32 mouse cellular contexts compared by ENCODE assay signal in the genomic region with DNA sequence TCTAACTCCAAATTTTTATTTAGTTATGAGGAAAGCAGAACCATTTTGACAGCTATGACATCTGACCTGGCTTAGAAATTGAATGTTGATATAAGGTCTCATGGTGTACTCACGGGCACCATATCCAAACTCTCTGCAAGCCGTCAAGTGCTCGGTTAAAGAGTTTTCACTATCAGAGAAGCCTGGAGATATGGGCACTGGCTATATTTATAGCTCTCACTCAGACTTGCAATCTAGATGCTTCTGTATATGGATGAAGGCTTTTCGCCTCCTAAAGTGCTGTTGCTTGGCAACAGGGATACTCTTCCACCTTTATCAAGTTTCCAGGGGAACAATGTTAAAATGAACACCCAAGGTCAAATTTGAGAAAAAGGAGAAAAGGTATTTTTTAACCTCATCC. TPM values are rescaled to one million over a fixed set of nuclear protein-coding genes. Genes with fewer than 3 reads are reported as not detected.
A peak's percentile ranks its signal among the peaks of the same experiment; 100 is the strongest.
DNase-seq lines count a peak whose midpoint lies in the region; ATAC-seq and TF ChIP-seq lines count a peak whose summit lies in the region.
"Had no signal": no experiment of that assay in that cellular context is flagged by ENCODE, and none has a peak within 500 bp of the region (broad histone marks: within the 10 kb centered on the region; RNA-seq: fewer than 3 reads in every experiment).

No protein-coding gene starts in this region.

- no peaks in the 10 kb centered on the region for H3K79me2 ChIP-seq in heart, adult 2 months (replicated peaks; ENCODE audit: control insufficient read depth, insufficient read depth, low read length)

- H3K27me3 ChIP-seq in heart, embryonic 10.5 days (ENCODE audit: insufficient read depth, poor library complexity, severe bottlenecking), result no peaks in the 10 kb centered on the region
- no peaks in the 10 kb centered on the region for H3K27me3 ChIP-seq in heart, embryonic 13.5 days (replicated peaks)
- no peaks in the 10 kb centered on the region for H3K27me3 ChIP-seq in heart, adult 2 months (ENCODE audit: control insufficient read depth, insufficient read depth, low read length)
- no peaks in the 10 kb centered on the region for H3K27me3 ChIP-seq in heart, embryonic 16.5 days (ENCODE audit: control insufficient read depth, insufficient read depth, low read length)
- no peaks in the 10 kb centered on the region for H3K27me3 ChIP-seq in heart, postnatal 0 days (ENCODE audit: control insufficient read depth, insufficient read depth, low read length)
- H3K27me3 ChIP-seq: embryonic facial prominence, embryonic 12.5 days; embryonic facial prominence, embryonic 15.5 days; forebrain, embryonic 15.5 days; hindbrain, embryonic 13.5 days; intestine, embryonic 15.5 days; kidney, embryonic 15.5 days had no signal

- no peak overlapping the region for H3K4me2 ChIP-seq in heart, embryonic 13.5 days
- H3K4me2 ChIP-seq in heart, embryonic 16.5 days (ENCODE audit: low read depth, low read length), result no peak overlapping the region
- no peak overlapping the region for H3K4me2 ChIP-seq in heart, postnatal 0 days (ENCODE audit: low read depth, low read length)
- H3K4me2 ChIP-seq: embryonic facial prominence, embryonic 12.5 days; embryonic facial prominence, embryonic 15.5 days; forebrain, embryonic 15.5 days; hindbrain, embryonic 13.5 days; intestine, embryonic 15.5 days; kidney, embryonic 15.5 days had no signal

- peak overlapping the region; percentile 70; the same call in 1 of the 2 replicates for H3K27ac ChIP-seq in heart, embryonic 10.5 days
- H3K27ac ChIP-seq in heart, embryonic 13.5 days (replicated peaks), result peak overlapping the region; percentile 78
- no peak overlapping the region for H3K27ac ChIP-seq in heart, adult 2 months
- H3K27ac ChIP-seq in heart, embryonic 16.5 days (ENCODE audit: low read length), result peak overlapping the region; percentile 87
- no peak overlapping the region for H3K27ac ChIP-seq in heart, postnatal 0 days (ENCODE audit: low read depth)
- H3K27ac ChIP-seq: embryonic facial prominence, embryonic 12.5 days; embryonic facial prominence, embryonic 15.5 days; forebrain, embryonic 15.5 days; hindbrain, embryonic 10.5 days; hindbrain, embryonic 13.5 days; intestine, embryonic 15.5 days; kidney, embryonic 15.5 days had no signal

- DNase-seq in heart, embryonic 10.5 days (ENCODE audit: low spot score), result no peak
- DNase-seq in heart, adult 8-10 months (ENCODE audit: low spot score), result no peak
- no peak for DNase-seq in heart, adult 2 months
- no peak for DNase-seq in heart, adult 18-20 months
- DNase-seq in heart, postnatal 0 days (ENCODE audit: low spot score), result no peak
- no peak for DNase-seq in cerebellum, postnatal 10 days
- DNase-seq: adrenal gland, adult 8-10 months; adrenal gland, postnatal 25 days; cerebellum, adult 18-20 months; cerebellum, adult 9-10 months; cerebellum, postnatal 25 days; gastrocnemius, postnatal 10 days; gastrocnemius, postnatal 36 days; kidney, adult 11 months; kidney, adult 8-10 months had no signal

- peaks cover 4% of the 10 kb centered on the region; the same call in 1 of the 2 replicates for H3K4me1 ChIP-seq in heart, embryonic 10.5 days
- peaks cover 10% of the 10 kb centered on the region; the same call in 1 of the 2 replicates for H3K4me1 ChIP-seq in heart, embryonic 13.5 days
- H3K4me1 ChIP-seq in heart, adult 2 months (ENCODE audit: control insufficient read depth, insufficient read depth, low read length), result peaks cover 1% of the 10 kb centered on the region; the same call in 1 of the 2 replicates
- H3K4me1 ChIP-seq in heart, embryonic 16.5 days (ENCODE audit: control insufficient read depth, insufficient read depth, low read length), result peaks cover 6% of the 10 kb centered on the region
- peaks cover 8% of the 10 kb centered on the region; the same call in 1 of the 2 replicates for H3K4me1 ChIP-seq in heart, postnatal 0 days (ENCODE audit: control insufficient read depth, insufficient read depth)
- H3K4me1 ChIP-seq: embryonic facial prominence, embryonic 12.5 days; embryonic facial prominence, embryonic 15.5 days; forebrain, embryonic 15.5 days; hindbrain, embryonic 10.5 days; hindbrain, embryonic 13.5 days; intestine, embryonic 15.5 days; kidney, embryonic 15.5 days had no signal

- no peak for TF ChIP-seq EP300 in heart, adult 2 months (IDR thresholded peaks at IDR 0.05; ENCODE audit: insufficient read depth, low read depth, low read length)
- TF ChIP-seq EP300 in heart, postnatal 0 days (IDR thresholded peaks at IDR 0.05; ENCODE audit: low read depth), result no peak

- TF ChIP-seq POLR2A in heart, adult 2 months (IDR thresholded peaks at IDR 0.05; ENCODE audit: insufficient read depth, low read depth, low read length), result no peak

- WGBS in heart, embryonic 10.5 days, result 33% methylated on average over 4 of the region's 4 CpGs
- WGBS in heart, embryonic 13.5 days, result 17% methylated on average over 4 of the region's 4 CpGs
- WGBS in heart, adult 2 months, result 39% methylated on average over 4 of the region's 4 CpGs
- 20% methylated on average over 4 of the region's 4 CpGs for WGBS in heart, embryonic 16.5 days
- 19% methylated on average over 4 of the region's 4 CpGs for WGBS in heart, postnatal 0 days

- ATAC-seq in heart, embryonic 13.5 days (ENCODE audit: extremely low read depth, insufficient number of reproducible peaks, low FRiP score, low TSS enrichment), result no peak
- ATAC-seq in heart, embryonic 16.5 days (replicated peaks; ENCODE audit: extremely low read depth, insufficient read depth, low FRiP score), result peak; percentile 85
- peak; percentile 64 for ATAC-seq in heart, postnatal 0 days (ENCODE audit: insufficient read depth, low read depth)
- ATAC-seq: CD4-positive, CD25-positive, alpha-beta regulatory T cell, adult 4 months; forebrain, embryonic 15.5 days; hindbrain, embryonic 16.5 days; intestine, embryonic 15.5 days had no signal

- intact Hi-C loops in heart, adult 2 months (cut with DNase I), result no loop called here

- H3K9ac ChIP-seq in heart, embryonic 13.5 days, result no peak overlapping the region
- no peak overlapping the region for H3K9ac ChIP-seq in heart, adult 2 months (ENCODE audit: low read depth, low read length)
- H3K9ac ChIP-seq in heart, embryonic 16.5 days (ENCODE audit: low read length), result no peak overlapping the region
- H3K9ac ChIP-seq in heart, postnatal 0 days (replicated peaks; ENCODE audit: low read depth, low read length), result no peak overlapping the region
- H3K9ac ChIP-seq: embryonic facial prominence, embryonic 12.5 days; embryonic facial prominence, embryonic 15.5 days; forebrain, embryonic 15.5 days; hindbrain, embryonic 13.5 days; intestine, embryonic 15.5 days; kidney, embryonic 15.5 days had no signal

- H3K36me3 ChIP-seq in heart, embryonic 10.5 days, result no peaks in the 10 kb centered on the region
- H3K36me3 ChIP-seq in heart, embryonic 13.5 days, result no peaks in the 10 kb centered on the region
- no peaks in the 10 kb centered on the region for H3K36me3 ChIP-seq in heart, adult 2 months (ENCODE audit: control insufficient read depth, insufficient read depth, low read length)
- H3K36me3 ChIP-seq in heart, embryonic 16.5 days (ENCODE audit: control insufficient read depth, insufficient read depth), result no peaks in the 10 kb centered on the region
- H3K36me3 ChIP-seq in heart, postnatal 0 days (replicated peaks; ENCODE audit: control insufficient read depth, insufficient read depth, low read length), result no peaks in the 10 kb centered on the region
- H3K36me3 ChIP-seq: embryonic facial prominence, embryonic 12.5 days; embryonic facial prominence, embryonic 15.5 days; forebrain, embryonic 15.5 days; hindbrain, embryonic 10.5 days; hindbrain, embryonic 13.5 days; intestine, embryonic 15.5 days; kidney, embryonic 15.5 days had no signal

- H3K4me3 ChIP-seq in heart, embryonic 10.5 days, result no peak overlapping the region
- no peak overlapping the region for H3K4me3 ChIP-seq in heart, embryonic 13.5 days
- H3K4me3 ChIP-seq in heart, adult 2 months, result no peak overlapping the region
- H3K4me3 ChIP-seq in heart, embryonic 16.5 days (ENCODE audit: low read length), result no peak overlapping the region
- no peak overlapping the region for H3K4me3 ChIP-seq in heart, postnatal 0 days (ENCODE audit: low read depth, low read length)
- H3K4me3 ChIP-seq: embryonic facial prominence, embryonic 12.5 days; embryonic facial prominence, embryonic 15.5 days; forebrain, embryonic 15.5 days; hindbrain, embryonic 10.5 days; hindbrain, embryonic 13.5 days; intestine, embryonic 15.5 days; kidney, embryonic 15.5 days had no signal

- no peak for TF ChIP-seq CTCF in heart, adult 2 months (IDR thresholded peaks at IDR 0.05)
- no peak for TF ChIP-seq CTCF in heart, postnatal 0 days (IDR thresholded peaks at IDR 0.05; ENCODE audit: low read depth)

- H3K9me3 ChIP-seq in heart, embryonic 10.5 days, result no peaks in the 10 kb centered on the region
- no peaks in the 10 kb centered on the region for H3K9me3 ChIP-seq in heart, embryonic 13.5 days
- no peaks in the 10 kb centered on the region for H3K9me3 ChIP-seq in heart, embryonic 16.5 days (replicated peaks; ENCODE audit: control insufficient read depth, low read length)
- no peaks in the 10 kb centered on the region; the same call in 1 of the 2 replicates for H3K9me3 ChIP-seq in heart, postnatal 0 days (replicated peaks; ENCODE audit: control insufficient read depth, low read length)
- H3K9me3 ChIP-seq: embryonic facial prominence, embryonic 12.5 days; embryonic facial prominence, embryonic 15.5 days; forebrain, embryonic 15.5 days; hindbrain, embryonic 10.5 days; hindbrain, embryonic 13.5 days; intestine, embryonic 15.5 days; kidney, embryonic 15.5 days had no signal

RNA-seq across cellular contexts. Expression of a gene that starts 38.1 kb away (rescaled TPM):
- polyA plus RNA-seq in heart, embryonic 10.5 days (2016; fragmentation: Nextera tagmentation; extraction: Ambion mirVana), result 27.9 and 33.0 TPM in 2 replicates
- total RNA-seq in heart, adult 8-10 months (2022), result 10 to 100 TPM in 3 of 4 experiments, 1 to 10 TPM in 1; 9.4 to 11.8 (median 10.2) TPM
- polyA plus RNA-seq in heart, embryonic 13.5 days (2015; fragmentation: Nextera tagmentation; extraction: Ambion mirVana), result 22.7 and 23.1 TPM in 2 replicates
- 1 to 10 TPM; 9.0 to 9.6 TPM for total RNA-seq in heart, adult 2 months (2021)
- 3.7 and 8.1 TPM in 2 replicates for polyA plus RNA-seq in heart, adult 2 months (2012; rRNA removed)
- polyA plus RNA-seq in heart, embryonic 16.5 days (2015; fragmentation: Nextera tagmentation; extraction: Ambion mirVana), result 23.4 and 23.5 TPM in 2 replicates
- 10 to 100 TPM in 1 of 2 experiments, 1 to 10 TPM in 1; 9.3 to 11.1 TPM for total RNA-seq in heart, adult 18-20 months (2021)
- 14.9 and 25.2 TPM in 2 replicates for total RNA-seq in heart, postnatal 0 days (2014; rRNA removed; ENCODE audit: low replicate concordance)
- polyA plus RNA-seq in heart, postnatal 0 days (2015; fragmentation: Nextera tagmentation; extraction: Ambion mirVana), result 14.0 and 14.8 TPM in 2 replicates

RNA-seq across cellular contexts. Expression of a gene that starts 47.1 kb away (rescaled TPM):
- polyA plus RNA-seq in heart, embryonic 10.5 days (2016; fragmentation: Nextera tagmentation; extraction: Ambion mirVana), result not detected in 2 replicates
- not detected for total RNA-seq in heart, adult 8-10 months (2022)
- not detected in 2 replicates for polyA plus RNA-seq in heart, embryonic 13.5 days (2015; fragmentation: Nextera tagmentation; extraction: Ambion mirVana)
- not detected for total RNA-seq in heart, adult 2 months (2021)
- polyA plus RNA-seq in heart, adult 2 months (2012; rRNA removed), result not detected in 2 replicates
- polyA plus RNA-seq in heart, embryonic 16.5 days (2015; fragmentation: Nextera tagmentation; extraction: Ambion mirVana), result not detected in 2 replicates
- total RNA-seq in heart, adult 18-20 months (2021), result not detected
- not detected in 2 replicates for total RNA-seq in heart, postnatal 0 days (2014; rRNA removed; ENCODE audit: low replicate concordance)
- polyA plus RNA-seq in heart, postnatal 0 days (2015; fragmentation: Nextera tagmentation; extraction: Ambion mirVana), result not detected in 2 replicates
- total RNA-seq: adrenal gland, adult 8-10 months; adrenal gland, postnatal 25 days; common myeloid progenitor, adult 5-6 weeks; gastrocnemius, adult 18-20 months; gastrocnemius, postnatal 10 days; gastrocnemius, postnatal 36 days; granulocyte monocyte progenitor cell, adult 5-6 weeks; MEL had no signal
- polyA plus RNA-seq: C2C12; CD4-positive, CD25-positive, alpha-beta regulatory T cell, adult 4 months; embryonic facial prominence, embryonic 12.5 days; embryonic facial prominence, embryonic 15.5 days; forebrain, embryonic 11.5 days; forebrain, embryonic 15.5 days; hindbrain, embryonic 10.5 days; hindbrain, embryonic 13.5 days; hindbrain, embryonic 16.5 days; intestine, embryonic 15.5 days; kidney, embryonic 15.5 days had no signal

Comparison
In these comparisons a context has a peak if more than half of its experiments do, and no peak if none do; other contexts are left out.
1. H3K27ac ChIP-seq: peak in heart, embryonic 10.5 days (single experiment), heart, embryonic 13.5 days (single experiment) and heart, embryonic 16.5 days (single experiment); none in heart, adult 2 months (single experiment) and heart, postnatal 0 days (single experiment).